Mouse (Mus musculus): ENCODE data around the gene Ahdc1.
"Not testable (repeated sequence)": the region's sequence is repeated elsewhere in the genome, so short reads cannot be mapped to it uniquely, and the experiment has no call there.

Gene Ahdc1

GRCm38 (mm10) chr4:133082216-133082773 lies 71.2 kb downstream of the Ahdc1 start:
- no peak for DNase-seq

- DNase-seq: peak in 1 of 2 experiments; percentile 57
Observed at GRCm38 (mm10) chr4:133083991-133084861, 73.2 kb downstream of the Ahdc1 start.

DNA sequence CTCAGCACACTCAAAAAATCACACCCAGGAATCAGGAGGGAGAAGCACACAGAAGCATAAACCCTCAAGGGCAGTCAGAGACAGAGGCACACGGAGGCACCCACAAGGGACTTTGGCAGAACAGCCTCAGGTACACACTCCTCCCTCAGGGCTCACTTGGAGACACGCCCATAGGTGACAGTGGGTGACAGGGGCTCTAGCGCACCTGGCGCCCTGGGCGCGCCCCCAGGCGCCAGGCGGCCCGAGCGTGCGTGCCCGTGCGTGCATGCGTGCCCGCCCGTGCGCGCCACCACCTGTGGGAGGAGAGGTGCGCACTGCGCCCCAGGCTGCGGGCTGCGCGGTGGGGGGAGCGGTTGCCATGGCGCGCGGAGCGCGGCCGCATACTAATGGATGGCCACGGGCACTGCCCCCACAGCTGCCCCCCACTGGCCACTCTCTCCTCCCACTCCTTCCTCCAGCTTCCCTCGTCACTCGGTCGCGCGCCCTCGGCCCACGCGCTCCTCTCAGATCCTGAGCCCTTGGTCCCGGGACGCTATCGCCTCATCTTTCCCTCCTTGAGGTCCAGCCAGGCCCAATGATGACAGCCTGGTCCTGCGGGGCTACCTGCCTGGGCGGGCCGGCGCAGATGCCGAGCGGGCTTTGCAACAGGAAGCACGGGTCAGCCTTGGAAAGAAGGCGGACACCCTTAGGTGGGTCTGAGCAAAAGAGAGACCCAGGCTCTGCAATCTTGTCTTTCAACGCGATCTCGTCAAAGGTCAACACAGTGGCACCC lies 74.1 kb downstream of the Ahdc1 start:
- DNase-seq: peak; percentile 71 to 79

- peak; percentile 78 to 85 for DNase-seq
Observed at GRCm38 (mm10) chr4:133085783-133086342, 74.8 kb downstream of the Ahdc1 start.

DNA sequence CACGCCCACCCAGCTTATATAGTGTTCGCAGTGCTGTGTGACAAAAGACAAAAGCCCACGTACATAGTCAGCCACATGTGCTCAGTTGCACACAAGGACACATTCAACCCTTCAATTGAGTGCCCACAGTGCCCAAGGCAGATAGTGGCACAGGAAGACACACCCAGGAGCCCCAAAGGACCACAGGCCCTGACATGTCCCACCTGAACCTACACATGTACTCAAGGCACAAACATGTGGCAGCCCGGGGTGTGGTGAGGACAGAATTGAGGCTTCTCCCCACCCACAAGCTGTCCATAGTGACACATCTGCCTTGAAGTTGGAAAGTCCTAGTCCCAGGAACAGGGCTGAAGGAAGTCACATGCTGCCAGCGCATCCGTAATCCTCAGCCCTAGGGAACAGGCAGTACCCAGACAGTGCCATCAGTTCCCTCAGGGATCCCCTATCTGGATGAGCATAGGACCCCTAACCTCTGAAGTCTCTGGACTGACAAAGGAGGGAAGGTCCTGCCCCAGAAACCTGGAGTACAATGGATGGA lies 76.2 kb downstream of the Ahdc1 start:
- DNase-seq: no peak

DNA sequence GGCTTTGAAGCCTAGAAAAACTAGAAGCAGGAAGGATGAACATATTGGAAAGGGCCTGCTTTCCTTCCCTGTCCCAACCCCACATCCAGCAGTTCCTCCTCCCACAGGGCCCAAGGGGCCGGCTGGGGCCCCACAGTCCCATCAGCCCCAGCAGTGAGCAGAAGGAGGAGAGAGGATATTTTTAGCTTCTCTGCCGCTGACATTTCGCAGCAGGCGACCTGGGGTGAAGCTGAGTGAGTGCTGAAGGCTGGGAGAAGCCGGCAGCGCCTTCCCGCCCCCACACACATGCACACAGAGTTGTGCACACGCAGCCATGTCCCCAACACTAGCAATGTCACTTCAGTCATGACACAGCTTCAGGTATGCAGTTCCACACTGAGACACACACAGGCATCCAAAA lies 76.8 kb downstream of the Ahdc1 start:
- DNase-seq: peak; percentile 69 to 79

DNA sequence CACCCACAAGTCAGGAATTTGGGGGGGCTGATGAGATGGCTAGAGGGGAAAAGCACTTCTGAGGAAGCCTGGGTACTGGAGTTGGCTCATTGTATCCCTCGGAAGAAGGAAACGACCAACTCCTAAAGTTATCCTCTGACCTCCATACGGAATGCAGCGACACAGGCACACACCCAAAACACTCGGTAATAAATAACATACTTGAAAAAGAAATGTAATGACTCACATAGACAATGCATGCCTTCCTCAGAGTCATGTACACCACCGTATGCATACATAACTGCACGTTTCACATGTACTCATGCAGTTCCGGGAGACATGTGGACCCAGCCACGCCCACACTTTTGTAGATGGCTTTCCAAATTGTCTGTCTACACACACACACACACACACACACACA lies 78.3 kb downstream of the Ahdc1 start:
- no peak for DNase-seq

DNA sequence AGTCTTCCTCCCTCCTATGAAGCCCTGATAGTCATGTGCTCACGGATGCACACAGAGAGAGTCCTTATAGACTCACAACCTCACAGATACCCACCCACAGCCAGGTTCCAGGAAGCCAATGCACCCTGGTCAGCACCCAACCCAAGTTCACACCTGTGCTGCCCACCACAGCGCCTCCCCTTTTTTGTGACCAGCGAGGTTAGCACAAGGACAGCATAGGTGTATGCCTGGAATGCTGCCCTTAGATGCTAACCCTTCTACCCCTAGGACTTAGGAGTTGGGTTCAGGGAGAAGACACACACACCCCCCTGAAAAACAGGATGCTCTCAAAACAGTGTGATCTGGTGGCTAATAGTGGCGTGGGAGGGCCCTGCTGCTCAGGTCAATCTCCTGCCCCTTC lies 78.7 kb downstream of the Ahdc1 start:
- DNase-seq: no peak

DNA sequence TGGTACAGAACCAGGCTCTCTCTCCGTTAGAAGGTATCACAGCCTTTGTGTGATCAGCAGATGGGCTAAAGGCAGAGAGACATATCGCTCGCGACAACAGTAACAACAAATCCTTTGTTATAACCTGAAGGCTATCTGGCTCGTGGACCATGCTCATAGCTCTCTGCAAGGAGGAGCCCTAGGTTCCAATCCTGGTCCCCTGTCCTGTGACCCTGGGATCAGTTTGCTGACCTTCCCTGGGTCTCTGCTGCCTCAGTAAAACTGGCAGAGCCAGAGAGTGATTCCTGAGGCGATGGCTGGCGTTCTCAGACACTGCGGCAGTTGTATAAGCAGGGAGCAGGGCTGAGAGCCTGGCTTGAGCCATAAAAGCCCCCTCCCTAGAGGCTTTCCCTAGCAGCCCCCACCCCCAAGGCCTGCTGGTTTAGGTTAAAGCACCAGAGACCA lies 79.2 kb downstream of the Ahdc1 start:
- DNase-seq: no peak

- peak in 1 of 2 experiments; percentile 49 for DNase-seq
Observed at GRCm38 (mm10) chr4:133090720-133091458, 79.8 kb downstream of the Ahdc1 start.

- no peak for DNase-seq
Observed at GRCm38 (mm10) chr4:133091459-133091785, 80.4 kb downstream of the Ahdc1 start.

GRCm38 (mm10) chr4:133092453-133092901 lies 81.4 kb downstream of the Ahdc1 start:
- DNase-seq: peak; percentile 71 to 76

DNA sequence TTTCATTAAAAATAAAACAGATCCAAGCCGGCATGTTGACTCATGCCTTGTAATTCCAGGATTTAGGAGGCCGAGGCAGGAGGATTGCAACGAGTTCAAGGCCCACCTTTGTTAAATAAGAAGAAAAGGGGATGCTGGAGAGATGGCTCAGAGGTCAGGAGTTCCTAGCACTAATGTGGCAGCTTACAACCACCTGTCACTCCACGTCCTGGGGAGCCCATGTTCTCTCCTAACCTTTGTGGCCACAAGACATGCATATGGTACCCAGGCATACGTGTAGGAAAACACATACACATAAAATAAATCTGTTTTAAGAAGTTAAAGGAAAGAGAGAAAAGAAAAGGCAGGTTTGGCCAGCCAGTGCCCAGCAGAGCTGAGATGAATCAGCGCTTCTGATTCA lies 82.0 kb downstream of the Ahdc1 start:
- no peak for DNase-seq

DNA sequence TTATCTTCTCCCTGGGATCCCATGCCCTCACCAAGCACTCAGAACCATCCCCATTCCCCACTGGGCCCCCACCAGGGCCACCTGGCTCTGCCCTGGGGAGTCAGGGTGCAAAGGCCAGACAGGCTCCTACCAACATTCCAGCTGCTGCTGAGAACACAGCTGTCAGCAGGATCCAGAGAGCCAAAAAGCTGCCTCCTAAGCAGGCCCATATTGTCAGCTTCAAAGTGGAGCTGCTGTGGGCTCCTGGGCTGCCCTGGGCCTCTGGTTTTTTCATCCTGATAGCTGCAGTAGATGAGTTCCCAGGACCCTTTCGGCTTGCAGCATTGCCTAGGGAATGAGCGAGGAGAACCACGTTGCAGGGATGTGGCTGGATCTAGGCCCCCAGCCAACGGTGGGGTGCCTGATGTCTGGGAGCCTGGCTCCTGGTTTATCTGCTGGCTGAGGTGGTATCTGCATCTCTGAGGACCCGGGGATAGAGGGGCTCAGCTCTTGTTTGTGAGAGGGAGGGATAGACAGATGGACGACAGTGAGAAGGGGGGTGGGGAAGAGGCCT lies 82.5 kb downstream of the Ahdc1 start:
- DNase-seq: no peak

- no peak for DNase-seq
Observed at GRCm38 (mm10) chr4:133094255-133094654, 83.2 kb downstream of the Ahdc1 start.

- peak; percentile 75 to 83 for DNase-seq
Observed at GRCm38 (mm10) chr4:133094936-133095733, 84.1 kb downstream of the Ahdc1 start.

DNA sequence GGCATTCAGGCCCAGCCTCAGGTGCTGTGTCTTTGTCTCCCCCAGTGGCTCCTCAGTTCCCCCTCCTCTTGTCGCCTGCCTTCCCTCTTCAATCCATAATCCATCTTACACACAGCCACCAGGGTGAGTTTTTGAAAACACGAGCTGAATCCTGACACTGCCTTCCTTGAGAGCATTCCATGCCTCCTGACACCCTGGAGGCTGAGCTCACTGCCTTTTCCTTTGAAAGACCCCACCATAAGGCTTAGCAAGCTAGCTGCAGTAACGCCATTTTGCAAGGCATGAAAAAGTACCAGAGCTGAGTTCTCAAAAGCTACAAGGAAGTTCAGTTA lies 84.6 kb downstream of the Ahdc1 start:
- not testable (repeated sequence) for DNase-seq

GRCm38 (mm10) chr4:133096671-133097070 lies 85.6 kb downstream of the Ahdc1 start:
- DNase-seq: not testable (repeated sequence)

DNA sequence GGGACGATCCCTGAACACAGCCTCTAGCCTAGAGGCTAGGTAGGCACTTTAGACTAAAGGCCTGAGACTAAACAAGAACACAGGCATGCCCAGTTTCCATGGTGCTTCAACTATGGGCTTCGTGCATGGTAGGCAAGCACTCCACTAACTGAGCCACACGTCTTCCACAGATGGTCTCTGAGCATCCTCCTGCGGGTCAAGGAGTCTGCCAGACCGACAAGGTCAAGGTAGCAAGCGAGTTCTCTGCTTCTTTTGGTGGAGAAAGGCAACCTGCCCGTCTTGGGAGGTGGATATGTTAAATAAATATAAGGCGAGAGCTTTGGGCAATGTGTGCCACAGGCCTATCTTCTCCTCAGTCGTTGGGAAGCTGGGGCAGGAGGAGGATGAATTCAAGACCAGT lies 90.7 kb downstream of the Ahdc1 start:
- no peak for DNase-seq

- DNase-seq: no peak
Observed at GRCm38 (mm10) chr4:133103525-133104193, 92.6 kb downstream of the Ahdc1 start.

DNA sequence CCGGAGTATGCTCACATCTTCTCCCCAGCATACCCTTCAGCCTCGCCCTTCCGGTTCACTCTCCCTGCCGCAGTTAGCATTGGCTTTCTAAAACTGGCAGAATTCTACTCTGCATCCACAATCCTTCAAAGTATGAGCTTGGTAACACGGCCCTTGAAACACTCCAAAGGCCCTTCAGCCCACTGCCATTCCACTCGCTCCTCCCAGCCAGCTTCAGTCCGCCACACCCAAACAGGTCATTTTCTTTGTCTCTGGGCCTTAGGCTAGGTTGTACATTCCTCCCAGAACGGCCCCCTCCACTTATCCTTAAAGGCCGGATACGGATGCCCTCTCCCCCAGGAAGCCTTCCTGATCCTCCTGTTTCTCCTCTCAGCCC lies 93.1 kb downstream of the Ahdc1 start:
- DNase-seq: no peak

Measured in thymus, adult 18-20 months (tissue).